Mouse (Mus musculus): Measurements from ENCODE around the gene Hdhd5.

The Hdhd5 gene

DNA sequence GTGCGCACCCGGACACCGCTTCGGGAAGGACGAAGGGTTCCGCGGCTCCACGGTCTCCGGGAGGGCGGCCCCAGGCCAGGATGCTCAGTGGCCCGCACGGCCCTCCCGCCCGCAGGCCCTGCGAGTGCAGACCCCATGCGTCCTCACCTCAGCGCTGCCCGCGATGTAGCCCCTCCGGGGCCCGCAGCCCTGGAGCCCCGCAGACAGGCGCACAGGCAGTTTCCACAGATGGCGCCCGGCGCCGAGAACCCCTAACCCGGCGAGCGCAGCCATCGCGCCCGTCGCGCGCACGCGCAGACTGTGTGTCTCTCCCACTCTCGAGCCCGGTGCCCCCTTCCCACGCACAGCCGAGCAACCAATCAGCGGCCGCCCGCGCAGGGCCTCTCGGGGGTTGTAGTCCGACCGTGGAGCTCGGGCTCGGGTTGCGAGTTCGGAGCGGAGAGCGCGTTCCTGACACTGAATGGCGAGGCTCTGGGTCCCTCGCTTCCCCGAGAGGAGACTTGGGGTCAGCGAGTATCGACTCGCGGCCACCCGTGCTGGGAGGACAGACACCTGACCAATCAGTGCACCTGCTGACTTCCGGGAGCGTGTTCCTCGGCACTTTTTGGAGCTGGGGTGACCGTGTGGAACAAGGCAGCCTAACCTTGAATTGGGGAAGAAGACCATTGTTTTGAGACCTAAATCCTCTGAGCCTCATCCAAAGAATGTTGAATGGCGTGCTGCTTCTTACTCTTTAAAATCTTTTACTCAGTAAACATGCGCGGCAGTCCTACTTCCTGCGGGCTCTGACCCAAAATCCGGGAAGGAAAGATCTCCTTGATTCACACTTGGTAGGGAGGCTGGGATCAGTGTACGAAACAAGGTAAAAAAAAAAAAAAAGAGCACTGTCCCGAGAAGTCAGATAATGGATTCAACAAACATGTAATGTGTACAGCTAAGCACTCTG lies at the start of gene Hdhd5:
Gene Hdhd5, minus strand, starts transcription at position 300 of the 946 bp plus-strand sequence.
- DNase-seq (ENCODE audit: low read depth) = peak; percentile 96

DNA sequence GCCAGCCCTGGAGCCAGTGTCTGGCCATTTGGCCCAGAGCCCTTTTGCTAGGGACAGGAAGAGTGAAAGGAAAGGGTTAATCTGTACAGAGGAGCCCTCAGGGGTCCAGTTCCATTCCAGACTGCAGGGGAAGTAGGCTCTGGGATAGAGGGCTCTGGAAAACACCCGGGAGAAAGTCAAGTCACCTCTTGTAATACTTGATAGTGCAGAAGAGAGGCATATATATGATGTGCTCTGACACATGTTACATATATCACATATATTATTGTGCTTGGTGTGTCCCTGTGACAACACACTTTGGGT lies 49.5 kb upstream of the Hdhd5 start:
- DNase-seq (ENCODE audit: low read depth) = peak; percentile 41

DNA sequence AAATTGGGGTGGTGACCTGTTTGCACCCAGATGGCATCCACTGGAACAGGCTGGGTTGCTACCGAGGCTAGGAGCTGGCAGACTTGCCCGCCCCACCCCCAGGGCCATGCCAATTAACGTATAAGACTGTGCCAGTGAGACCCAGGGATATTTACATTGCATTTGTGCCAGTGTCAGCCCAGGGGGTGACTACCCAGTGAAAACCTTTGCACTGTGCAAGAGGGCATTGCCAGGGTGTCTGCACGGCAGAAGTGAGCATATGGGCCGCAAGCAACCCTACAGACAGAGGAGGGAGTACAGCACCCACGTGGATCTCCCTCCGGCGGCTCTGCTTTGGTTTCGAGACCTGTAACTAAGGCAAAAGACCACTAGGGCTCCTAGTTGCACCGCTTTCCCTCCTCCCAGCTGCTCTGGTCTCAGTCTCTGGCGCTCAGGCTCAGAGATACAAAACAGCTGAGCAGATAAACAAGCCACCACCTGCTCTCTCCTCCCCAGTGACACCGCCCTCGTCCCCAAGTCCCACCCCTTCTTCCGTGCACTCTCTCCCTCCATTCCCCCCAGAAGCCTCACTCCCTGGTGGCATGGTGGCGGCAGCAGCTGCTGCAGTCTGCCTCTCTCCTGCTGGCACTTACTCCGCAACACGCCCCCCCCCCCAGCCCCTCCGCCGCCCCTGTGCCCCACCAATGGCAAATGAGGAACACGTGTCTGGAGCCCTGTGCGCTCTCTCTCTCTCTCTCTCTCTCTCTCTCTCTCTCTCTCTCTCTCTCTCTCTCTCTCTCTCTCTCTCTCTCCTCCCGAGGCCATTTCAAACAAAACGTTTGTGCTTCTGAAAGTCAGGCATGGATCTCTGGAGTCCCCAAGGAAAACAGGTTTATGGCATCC lies 49.0 kb upstream of the Hdhd5 start:
- DNase-seq (ENCODE audit: low read depth) = peak; percentile 72

DNA sequence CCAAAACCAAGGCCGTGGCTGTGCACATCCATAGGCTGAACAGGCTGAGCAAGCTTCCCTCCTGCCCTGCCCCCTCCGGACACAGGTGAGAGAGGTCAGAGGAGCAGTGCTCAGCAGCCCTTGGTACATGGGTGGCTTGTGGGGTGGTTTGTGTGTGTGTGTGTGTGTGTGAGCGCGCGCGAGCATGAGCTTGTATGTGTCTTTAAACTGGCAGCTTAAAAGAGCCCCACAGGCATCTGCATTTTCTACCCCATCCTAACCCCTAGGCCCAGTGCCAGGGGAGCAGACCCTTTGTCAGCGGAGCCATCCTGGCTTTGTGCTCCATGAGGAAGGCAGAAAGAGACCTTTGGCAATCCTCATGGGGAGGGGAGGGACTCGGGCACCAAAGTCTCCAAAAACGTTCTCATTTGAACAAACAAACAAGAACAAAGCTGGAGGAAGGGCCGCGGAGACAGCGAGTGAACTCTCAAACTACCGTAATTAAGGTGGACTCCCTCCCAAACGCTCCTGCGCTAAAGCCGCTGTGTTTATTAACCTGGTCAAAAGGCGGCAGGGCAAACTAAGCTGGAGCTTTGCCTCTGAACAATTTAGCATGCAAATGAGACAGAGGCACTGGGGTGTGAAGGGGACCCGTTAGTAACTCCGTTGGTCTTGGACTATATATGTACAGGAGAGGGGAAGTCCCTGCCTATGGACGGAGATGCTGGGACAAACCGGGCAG lies 48.2 kb upstream of the Hdhd5 start:
- peak; percentile 26 for DNase-seq (ENCODE audit: low read depth)

DNA sequence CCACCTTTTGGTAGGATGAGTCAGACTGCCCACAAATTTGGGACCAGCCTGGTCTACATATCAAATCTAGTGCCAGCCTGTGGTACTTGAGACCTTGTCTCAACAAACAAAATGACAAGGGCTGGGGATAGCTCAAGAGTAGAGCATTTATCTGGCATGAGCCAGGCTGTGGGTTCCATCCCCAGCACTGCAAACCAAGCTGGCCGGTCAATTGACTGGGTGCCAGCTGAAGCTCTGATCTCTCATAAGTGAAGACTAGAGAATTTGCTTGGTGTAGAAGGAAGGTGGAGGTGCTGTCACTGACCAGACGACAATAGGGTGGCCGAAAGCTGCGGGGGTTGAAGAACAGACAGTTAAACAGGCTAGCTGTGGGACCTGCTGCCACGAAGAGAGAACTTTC lies 47.4 kb upstream of the Hdhd5 start:
- DNase-seq (ENCODE audit: low read depth) = no peak

DNA sequence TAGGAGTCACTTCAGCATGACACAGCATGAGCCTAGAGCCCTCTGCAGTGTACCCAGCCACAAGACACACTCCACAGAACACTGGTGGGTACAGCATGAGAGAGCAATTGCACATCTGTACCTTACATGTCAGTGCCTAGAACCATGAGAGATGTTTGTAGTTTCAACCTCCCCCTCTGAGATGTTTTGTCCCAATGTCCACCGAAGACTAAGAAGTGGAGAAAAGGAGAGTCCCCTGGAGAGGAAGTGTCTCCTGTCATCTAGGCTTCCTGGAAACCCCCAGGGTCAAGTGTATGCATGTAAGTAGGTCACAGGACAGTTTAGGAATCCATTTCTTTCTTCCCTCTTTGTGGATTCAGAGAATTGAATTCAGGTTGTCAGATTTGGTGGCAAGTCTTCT lies 41.3 kb upstream of the Hdhd5 start:
- no peak for DNase-seq (ENCODE audit: low read depth)

DNA sequence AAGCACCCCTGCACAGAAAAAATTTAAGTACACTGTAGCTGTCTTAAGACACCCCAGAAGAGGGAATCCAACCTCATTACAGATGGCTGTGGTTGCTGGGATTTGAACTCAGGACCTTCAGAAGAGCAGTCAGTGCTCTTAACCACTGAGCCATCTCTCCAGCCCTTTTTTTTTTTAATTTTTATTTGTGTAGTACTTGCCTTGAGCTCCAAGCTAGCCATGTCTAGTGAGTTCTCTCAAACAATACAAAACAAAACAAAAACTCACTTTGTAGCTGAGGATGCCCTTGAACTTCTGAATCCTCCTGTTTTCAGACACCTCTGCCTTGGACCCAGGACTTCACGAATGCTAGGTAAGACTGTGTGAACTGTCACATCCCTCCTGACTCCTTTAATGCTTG lies 37.1 kb upstream of the Hdhd5 start:
- DNase-seq (ENCODE audit: low read depth) = peak; percentile 10

DNA sequence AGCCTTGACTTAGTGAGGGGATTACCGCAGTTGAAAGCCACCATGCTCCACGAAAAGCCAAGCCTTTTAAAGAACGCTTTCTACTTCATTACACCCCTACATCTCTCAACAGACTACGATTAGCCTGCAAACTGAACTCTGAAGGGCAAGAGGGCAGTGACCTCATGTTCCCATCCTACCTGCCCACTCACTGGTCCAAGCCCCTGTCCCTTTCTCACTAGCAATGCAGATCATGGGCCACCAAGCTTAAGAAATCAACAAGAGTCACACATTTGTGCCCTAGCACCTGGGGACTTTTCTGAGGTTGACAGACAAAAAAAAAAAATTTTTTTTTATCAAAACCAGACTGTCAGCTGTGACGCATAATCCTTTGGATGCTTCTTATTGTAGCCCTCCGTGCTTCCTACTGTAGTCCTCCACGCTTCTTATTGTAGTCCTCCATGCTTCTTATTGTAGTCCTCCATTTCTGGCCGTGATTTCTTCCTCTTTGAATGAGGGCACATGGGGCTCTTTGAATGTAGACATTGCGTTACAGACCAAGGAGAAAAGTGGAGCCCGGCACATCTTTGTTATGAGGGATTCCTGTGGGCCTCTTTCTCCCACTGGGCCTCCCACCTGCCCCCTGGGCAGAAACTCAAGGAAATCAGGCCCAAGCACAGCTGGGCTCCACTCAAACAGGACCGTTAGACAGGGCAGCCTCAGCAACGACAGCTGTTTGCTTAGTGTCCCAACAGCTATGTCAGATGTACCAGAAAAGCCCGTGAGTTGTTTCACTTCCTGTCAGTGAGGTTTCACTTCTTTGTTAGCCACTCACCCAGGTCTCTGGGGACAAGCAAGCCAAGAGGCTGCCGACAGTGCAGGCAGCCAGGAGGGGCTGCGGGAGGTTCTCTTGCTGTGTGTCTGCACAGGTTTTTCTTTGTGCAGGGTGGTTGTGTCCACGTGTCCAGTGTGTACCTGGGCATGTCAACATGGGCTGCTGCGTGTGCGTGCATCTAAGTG lies 36.1 kb upstream of the Hdhd5 start:
- peak; percentile 78 for DNase-seq (ENCODE audit: low read depth)

DNA sequence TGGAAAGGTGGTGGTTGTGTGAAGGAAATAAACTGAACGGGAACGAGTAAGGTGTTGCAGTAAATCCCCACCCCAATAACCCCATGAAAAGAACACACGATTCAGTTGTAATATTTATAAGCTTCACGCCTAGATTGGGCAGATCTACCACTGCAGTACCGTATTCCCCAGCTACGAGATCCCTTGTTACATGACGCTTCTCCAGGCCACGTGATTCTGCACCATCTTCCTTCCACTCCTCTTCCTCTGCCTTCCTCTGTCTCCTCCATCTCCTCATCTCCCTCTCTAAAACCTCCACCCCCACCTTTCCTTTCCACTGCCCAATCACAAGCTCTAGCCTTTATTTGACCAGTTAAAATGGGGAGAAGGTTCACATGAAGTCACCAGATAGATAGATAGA lies 25.5 kb upstream of the Hdhd5 start:
- no peak for DNase-seq (ENCODE audit: low read depth)

DNA sequence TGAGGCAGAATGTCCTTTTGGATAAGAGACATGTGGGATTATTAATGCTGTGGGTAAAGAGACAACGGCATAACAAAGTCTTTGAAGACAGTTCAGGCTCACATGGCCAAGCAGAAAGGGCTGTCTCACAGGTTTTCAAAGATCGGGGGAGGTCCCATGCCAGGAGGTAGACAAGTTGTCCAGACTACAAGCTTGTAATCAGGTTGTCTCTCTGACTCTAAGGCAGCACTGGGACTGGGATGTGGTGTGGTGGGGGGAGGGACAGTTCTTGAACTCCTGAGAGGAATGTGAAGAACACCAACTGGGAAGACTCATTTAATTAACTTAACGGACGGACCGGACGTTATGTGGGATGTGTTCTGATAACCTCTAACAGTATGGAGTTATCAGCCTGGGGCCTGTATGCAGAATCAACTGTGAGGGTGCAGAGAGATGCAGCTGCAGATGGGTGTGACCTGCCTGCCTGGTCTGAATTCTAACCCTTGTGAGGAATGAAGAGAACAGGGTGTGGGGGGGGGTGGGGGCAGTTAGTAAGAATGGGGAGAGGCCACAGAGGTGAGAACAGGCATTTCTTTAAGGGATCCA lies 25.0 kb upstream of the Hdhd5 start:
- DNase-seq (ENCODE audit: low read depth) = no peak

DNA sequence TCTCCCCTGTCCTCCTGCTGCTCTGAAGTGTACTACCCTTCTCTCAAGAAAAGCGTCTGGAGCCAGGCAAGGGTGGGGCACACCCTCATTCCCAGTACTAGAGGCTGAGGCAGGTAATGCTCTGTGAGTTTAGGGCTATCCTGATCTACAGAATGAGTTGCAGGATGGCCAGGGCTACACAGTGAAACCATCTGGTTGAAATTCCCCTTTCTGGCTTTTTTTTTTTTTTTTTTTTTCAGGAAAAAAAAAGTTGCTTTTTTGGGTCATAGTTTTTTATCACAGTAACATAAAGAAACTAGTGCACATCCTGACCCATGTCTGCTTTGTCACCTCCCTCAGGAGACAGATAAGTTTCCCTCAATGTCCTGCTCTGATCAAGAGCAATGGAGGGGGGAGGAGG lies 24.0 kb upstream of the Hdhd5 start:
- DNase-seq (ENCODE audit: low read depth) = no peak

DNA sequence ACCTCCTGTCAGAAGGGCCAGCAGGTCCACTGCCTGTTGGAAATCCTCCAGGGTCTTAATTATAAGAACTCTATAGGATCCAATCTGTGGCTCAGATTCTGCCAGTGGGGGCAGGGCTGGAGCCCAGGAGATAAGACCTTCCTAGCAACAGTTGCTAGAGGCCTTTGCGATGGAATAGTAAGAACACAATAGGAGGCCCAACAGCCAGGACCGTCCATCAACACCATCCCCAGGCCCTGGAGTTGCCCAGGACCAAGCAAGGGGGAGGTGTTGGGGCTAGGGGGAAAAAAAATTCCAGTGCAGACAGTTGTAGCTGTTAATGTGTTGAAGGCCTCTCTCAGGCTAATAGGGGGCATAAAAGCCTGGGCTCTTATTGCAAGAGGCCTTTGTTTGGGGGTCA lies 19.1 kb upstream of the Hdhd5 start:
- no peak for DNase-seq (ENCODE audit: low read depth)

DNA sequence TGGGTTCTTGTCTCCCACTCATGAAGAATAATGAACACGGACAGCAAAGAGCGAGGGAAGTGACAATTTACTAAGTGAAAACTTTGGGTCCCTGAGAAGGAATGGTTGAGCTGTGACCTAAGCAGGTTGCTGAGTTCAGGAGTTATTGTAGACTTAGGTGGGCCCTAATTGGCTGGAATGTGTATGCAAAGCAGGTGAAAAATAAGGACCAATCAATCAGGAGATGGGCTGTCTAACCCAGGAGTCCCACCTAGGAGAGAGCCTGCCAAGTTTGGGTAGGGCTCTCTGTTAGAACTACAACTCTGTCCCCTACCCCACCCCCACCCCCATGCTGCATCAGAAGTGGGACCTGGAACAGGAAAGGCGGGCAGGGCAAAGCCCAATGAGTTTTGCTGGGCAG lies 17.5 kb upstream of the Hdhd5 start:
- DNase-seq (ENCODE audit: low read depth) = no peak

DNA sequence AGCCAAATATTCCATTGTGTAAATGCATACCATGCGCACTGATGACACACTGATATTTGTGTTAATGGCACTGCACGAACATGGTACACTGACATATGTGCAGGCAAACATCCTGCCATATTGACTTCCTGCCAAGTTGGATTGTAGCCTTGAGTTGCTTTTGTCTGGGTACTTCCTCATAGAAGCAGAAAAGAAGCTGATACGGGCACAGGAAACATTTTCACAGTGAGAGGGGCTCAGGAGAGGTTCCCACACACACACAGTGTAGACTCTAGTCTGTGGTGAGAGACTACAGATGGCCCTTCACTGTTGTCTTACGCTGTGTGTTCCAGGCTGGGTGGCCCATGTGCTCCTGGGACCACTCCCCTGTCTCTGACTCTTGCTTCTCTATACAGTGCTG lies 15.9 kb upstream of the Hdhd5 start:
- no peak for DNase-seq (ENCODE audit: low read depth)

DNA sequence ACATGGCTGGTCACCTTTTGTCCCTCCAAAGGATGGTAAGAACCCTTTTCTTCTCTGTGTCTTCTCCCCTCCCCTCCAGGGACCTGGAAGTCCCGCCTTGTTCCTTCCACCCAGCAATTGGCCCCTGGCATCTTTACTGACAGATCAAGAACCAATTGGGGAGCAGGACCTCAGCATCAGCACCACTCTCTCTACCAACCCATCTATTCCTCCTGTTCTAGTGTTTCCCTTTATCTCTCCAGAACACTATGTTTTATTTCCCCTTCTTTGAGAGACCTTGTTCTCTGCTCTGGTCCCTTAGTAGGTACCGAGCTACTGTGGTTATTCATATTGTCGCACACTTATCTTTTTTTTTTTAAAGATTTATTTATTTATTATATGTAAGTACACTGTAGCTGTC lies 15.2 kb upstream of the Hdhd5 start:
- DNase-seq (ENCODE audit: low read depth) = no peak

DNA sequence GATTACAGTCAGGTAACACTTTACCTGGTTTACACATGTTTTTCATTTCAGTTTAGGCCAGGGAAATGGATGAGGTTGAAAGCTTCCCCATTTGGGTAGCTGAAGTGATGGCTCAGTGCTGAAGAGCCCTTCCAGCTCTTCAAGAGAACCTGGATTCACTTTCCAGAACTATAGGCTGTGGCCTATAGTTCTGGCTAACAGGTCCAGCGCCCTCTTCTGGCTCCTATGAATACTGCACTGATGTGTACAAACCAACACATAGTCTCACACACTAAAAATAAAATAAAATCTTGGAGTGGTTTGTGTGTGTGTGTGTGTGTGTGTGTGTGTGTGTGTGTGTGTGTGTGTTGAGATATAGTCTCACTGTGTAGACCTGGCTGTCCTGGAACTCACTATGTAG lies 10.9 kb upstream of the Hdhd5 start:
- DNase-seq (ENCODE audit: low read depth) = peak; percentile 35

DNA sequence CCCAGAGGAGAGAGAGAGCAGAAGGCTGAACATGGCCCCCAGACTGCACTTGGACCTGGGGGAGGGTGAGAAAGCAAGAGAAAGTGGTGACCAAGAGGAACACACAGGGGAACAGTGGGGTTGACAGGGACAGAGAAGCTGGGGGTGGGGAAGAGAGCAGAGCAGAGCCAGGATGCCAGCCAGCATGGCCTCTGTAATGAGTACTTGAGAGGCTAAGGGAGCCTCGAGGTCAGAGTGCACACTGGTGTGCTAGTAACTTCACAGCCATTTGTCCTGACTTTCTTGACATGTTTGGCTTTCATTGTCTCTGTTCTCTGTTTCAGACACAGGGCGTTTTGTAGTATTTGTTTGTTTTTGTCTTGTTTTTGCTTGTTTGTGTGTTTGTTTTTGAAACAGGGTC lies 10.3 kb upstream of the Hdhd5 start:
- DNase-seq (ENCODE audit: low read depth) = no peak

DNA sequence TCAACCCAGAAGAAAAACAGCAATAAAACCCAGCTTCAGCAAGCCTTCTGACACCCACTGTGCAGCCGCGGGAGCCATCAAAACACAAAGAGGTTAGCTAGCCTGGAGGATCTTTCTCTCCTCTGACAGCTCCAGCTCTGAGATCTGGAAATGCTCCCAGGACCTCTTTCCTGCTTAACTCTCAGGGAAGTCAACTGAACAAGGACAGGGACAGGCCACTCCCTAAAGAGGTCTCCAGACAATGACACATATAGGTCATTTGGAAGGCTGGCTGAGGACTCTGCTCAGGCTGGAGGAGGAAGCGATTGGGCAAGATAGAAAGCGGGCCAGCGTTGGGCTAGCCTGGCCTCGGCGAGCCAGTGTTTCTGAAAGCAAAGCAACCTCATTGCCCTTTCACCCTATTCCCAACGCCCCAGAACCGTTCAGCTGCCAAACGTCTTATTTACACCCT lies 8.7 kb upstream of the Hdhd5 start:
- DNase-seq (ENCODE audit: low read depth) = no peak

DNA sequence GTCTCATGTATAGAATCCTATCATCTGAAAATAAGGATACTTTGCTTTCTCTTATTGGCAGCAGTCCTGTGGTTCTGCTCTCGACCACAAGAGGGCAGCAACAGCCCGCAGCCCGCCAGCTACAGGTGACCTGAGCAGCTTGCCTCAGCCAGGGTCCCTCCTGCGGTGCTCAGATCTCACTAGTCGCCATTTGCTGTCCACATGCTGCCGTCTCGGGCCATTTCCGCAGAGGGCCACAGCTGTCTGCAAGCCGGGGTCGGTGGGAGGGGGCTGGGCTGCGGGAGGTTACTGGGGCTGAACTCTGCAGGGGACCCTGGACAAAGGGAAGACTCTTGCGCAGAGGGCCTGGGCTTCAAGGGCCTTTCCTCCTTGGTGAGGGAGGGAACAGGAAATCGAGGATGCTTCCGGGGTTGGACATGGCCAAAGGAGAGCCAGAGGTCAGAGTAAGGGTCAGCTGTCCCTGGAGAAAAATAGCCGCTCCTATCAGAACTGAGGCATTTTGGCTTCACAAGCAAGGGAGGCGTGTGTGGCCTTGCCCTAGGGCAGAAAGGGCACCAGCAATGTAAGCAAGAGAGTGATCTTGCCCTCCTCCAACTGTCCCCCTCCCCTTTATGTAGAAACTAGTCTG lies 8.1 kb upstream of the Hdhd5 start:
- peak; percentile 86 for DNase-seq (ENCODE audit: low read depth)

DNA sequence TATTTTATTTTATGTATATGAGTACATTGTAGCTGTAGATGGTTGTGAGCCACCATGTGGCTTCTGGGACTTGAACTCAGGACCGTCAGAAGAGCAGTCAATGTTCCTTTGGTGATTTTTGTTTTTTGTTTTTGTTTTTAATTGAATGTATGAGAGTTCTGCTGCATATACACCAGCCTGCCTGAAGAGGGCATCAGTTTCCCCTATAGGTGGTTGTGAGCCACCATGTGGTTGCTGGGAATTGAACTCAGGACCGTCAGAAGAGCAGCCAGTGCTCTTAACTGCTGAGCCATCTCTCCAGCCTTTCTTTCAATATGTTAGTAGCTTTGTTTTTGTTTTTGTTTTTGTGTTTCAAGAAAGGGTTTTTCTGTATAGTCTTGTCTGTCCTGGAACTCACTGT lies 5.2 kb upstream of the Hdhd5 start:
- peak; percentile 35 for DNase-seq (ENCODE audit: low read depth)
